Mouse (Mus musculus): Measurements from ENCODE around the gene Loxl1. TPM values are rescaled to one million over a fixed set of nuclear protein-coding genes. Genes with fewer than 3 reads are reported as not detected.
A peak's percentile ranks its signal among the peaks of the same experiment; 100 is the strongest.
"Not testable (repeated sequence)": the region's sequence is repeated elsewhere in the genome, so short reads cannot be mapped to it uniquely, and the experiment has no call there.

The Loxl1 gene
- polyA plus RNA-seq, 1 experiment from 2014 or later, result 36.2 TPM

DNA sequence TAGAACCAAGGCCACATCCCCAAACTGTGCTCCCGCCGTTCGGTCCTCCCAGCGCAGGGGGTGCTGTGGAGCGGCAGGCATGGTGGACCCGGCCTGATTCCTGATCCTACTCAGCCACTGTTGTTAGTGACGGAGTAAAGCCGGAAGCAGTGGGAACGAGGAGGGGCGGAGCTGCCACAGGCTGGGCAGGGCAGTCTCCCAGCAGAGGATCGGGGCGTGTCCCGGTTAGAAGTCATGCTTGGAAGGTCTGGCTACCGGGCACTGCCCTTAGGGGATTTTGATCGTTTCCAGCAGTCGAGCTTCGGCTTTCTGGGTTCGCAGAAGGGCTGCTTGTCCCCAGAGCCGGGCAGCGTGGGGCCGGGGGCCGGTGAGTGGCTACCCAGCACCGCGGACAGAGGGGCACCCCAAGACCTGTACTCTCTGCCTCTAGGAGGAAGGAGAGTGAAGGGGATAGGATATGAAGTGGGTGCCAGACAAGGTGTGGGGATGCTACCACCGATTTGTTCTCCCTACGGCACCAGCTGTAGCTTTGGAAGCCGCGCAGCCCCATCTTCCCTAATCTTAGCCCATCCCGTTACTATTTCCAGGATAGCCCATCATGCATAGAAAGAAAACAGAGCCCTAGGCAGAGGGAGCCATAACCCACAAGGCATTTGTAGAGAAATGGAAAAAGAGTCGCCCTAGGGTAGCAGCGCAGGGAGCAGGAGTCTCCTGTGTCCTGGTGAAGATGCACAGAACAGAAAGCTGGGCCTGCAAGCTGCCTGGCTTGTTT lies 59.8 kb downstream of the Loxl1 start, which contains the start of gene Stoml1:
Stoml1 (plus strand) TSS at position 132 of the 772 bp plus-strand sequence.
- ATAC-seq, result peak; percentile 97
- WGBS, result under 1% methylated on average over 31 of the region's 31 CpGs
- Histone ChIP-seq H3K9ac (peak within 1 kb of the TSS; percentile 72), H3K4me2 (replicated peaks) (peak within 1 kb of the TSS; percentile 83), H3K27ac (peak within 1 kb of the TSS; percentile 61), H3K9me3 (no peaks in the 10 kb centered on the region), H3K36me3 (no peaks in the 10 kb centered on the region), H3K27me3 (replicated peaks) (no peaks in the 10 kb centered on the region), H3K4me1 (replicated peaks) (peaks cover 13% of the 10 kb centered on the region), H3K4me3 (replicated peaks) (peak within 1 kb of the TSS; percentile 67)

GRCm38 (mm10) chr9:58250730-58251129 lies 62.3 kb downstream of the Loxl1 start:
- H3K9ac ChIP-seq; H3K36me3 ChIP-seq; H3K4me3 ChIP-seq (replicated peaks); H3K27me3 ChIP-seq (replicated peaks); H3K9me3 ChIP-seq; ATAC-seq; H3K4me2 ChIP-seq (replicated peaks): not testable (repeated sequence)
- WGBS, result 89% methylated on average over 1 of the region's 1 CpGs
- Histone ChIP-seq H3K27ac (peak overlapping the region; percentile 93; the same call in 1 of the 2 replicates), H3K4me1 (replicated peaks) (peaks cover 21% of the 10 kb centered on the region)

- ATAC-seq, result no peak
These were observed 62.7 kb downstream of the Loxl1 start for GRCm38 (mm10) chr9:58250322-58250721.

GRCm38 (mm10) chr9:58249592-58250192 lies 63.3 kb downstream of the Loxl1 start, which contains the start of gene Pml:
Gene Pml (minus strand): TSS chr9:58249786.
- Histone ChIP-seq H3K4me3 (replicated peaks) (peak within 1 kb of the TSS; percentile 52), H3K9me3 (no peaks in the 10 kb centered on the region), H3K9ac (peak within 1 kb of the TSS; percentile 62), H3K27me3 (replicated peaks) (no peaks in the 10 kb centered on the region), H3K36me3 (no peaks in the 10 kb centered on the region), H3K27ac (peak within 1 kb of the TSS; percentile 93), H3K4me2 (replicated peaks) (peak within 1 kb of the TSS; percentile 76), H3K4me1 (replicated peaks) (peaks cover 21% of the 10 kb centered on the region)
- peak; percentile 82 for ATAC-seq
- WGBS, result under 1% methylated on average over 16 of the region's 16 CpGs

More at GRCm38 (mm10) chr9:58250322-58250721, 62.7 kb downstream of the Loxl1 start:
- Histone ChIP-seq H3K9ac (peak overlapping the region; percentile 62; the same call in 1 of the 2 replicates), H3K36me3 (no peaks in the 10 kb centered on the region), H3K4me1 (replicated peaks) (peaks cover 21% of the 10 kb centered on the region), H3K4me2 (replicated peaks) (peak overlapping the region; percentile 76), H3K27ac (peak overlapping the region; percentile 93), H3K9me3 (no peaks in the 10 kb centered on the region), H3K4me3 (replicated peaks) (no peak overlapping the region), H3K27me3 (replicated peaks) (no peaks in the 10 kb centered on the region)
- 75% methylated on average over 8 of the region's 8 CpGs for WGBS

DNA sequence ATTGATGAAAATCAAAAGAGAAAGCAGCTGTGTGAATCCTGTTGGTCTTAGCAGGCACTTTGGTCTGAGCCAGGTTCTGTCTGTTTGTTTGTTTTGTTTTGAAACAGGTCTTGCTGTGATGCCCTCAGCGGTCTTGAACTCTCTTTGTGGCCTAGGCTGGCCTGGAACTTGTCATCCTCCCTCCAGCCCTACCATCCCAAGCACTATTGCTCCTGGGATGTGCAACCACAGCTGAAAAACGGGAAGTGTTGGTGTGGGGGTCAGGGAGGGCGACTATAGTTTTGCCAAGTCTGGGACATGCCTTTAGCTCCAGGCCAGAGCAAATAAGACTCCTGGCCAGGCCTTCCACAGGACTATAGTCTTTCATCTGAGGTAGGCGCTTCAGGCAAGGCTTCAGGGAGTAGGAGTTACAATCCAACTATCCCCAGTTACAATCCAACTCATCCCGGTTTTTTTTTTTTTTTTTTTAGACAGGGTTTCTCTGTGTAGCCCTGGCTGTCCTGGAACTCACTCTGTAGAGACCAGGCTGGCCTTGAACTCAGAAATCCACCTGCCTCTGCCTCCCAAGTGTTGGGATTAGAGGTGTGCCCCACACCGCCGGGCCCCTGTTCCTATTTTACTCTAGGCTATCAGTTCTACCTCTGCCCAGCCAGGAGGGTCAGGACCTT lies 64.1 kb downstream of the Loxl1 start:
- WGBS, result 29% methylated on average over 7 of the region's 7 CpGs
- peak overlapping the region; percentile 76 for H3K4me2 ChIP-seq (replicated peaks)
- no peak for ATAC-seq
- no peaks in the 10 kb centered on the region for H3K27me3 ChIP-seq (replicated peaks)
- H3K36me3 ChIP-seq, result no peaks in the 10 kb centered on the region
- peak overlapping the region; percentile 52 for H3K4me3 ChIP-seq (replicated peaks)
- peak overlapping the region; percentile 62 for H3K9ac ChIP-seq
- H3K9me3 ChIP-seq, result no peaks in the 10 kb centered on the region
- H3K4me1 ChIP-seq (replicated peaks), result peaks cover 26% of the 10 kb centered on the region
- peak overlapping the region; percentile 93 for H3K27ac ChIP-seq

GRCm38 (mm10) chr9:58247064-58247759 lies 65.8 kb downstream of the Loxl1 start:
- H3K4me1 ChIP-seq (replicated peaks), result peaks cover 33% of the 10 kb centered on the region
- ATAC-seq, result peak; percentile 72
- H3K4me2 ChIP-seq (replicated peaks), result peak overlapping the region; percentile 76
- WGBS, result 18% methylated on average over 25 of the region's 25 CpGs
- peak overlapping the region; percentile 23 for H3K4me3 ChIP-seq (replicated peaks)
- no peaks in the 10 kb centered on the region for H3K9me3 ChIP-seq
- peak overlapping the region; percentile 57; the same call in 1 of the 2 replicates for H3K27ac ChIP-seq
- H3K27me3 ChIP-seq (replicated peaks), result no peaks in the 10 kb centered on the region
- no peaks in the 10 kb centered on the region for H3K36me3 ChIP-seq
- peak overlapping the region; percentile 45 for H3K9ac ChIP-seq

DNA sequence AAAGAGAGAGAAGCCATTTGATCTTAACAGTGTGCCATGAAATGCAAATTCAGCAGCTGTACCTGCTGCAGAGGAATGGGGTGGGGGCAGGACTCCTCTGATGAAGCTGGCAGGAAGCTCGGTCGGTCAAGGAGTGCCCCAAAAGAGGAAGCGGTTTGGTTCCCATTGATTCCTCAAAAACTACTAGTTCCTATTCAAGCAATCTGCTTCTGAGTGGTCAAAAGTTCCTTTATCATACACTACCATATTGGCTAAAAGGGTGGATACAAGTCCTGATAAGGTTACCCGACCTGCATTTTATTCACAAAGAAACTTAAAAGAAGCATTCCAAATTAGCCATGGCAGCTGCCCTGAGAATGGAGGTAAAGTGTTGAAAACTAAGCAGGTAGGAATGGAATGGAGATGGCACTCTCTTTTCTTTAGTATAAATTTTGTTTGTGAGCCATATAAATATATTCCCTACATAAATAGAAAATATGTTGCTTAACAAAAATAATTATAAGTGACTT lies 66.8 kb downstream of the Loxl1 start:
- H3K9ac ChIP-seq, result no peak overlapping the region
- no peaks in the 10 kb centered on the region for H3K36me3 ChIP-seq
- no peak overlapping the region for H3K4me3 ChIP-seq (replicated peaks)
- WGBS, result 72% methylated on average over 4 of the region's 4 CpGs
- no peak overlapping the region for H3K27ac ChIP-seq
- no peak for ATAC-seq
- H3K4me2 ChIP-seq (replicated peaks), result no peak overlapping the region
- H3K9me3 ChIP-seq, result no peaks in the 10 kb centered on the region
- H3K4me1 ChIP-seq (replicated peaks), result peaks cover 44% of the 10 kb centered on the region
- H3K27me3 ChIP-seq (replicated peaks), result no peaks in the 10 kb centered on the region

GRCm38 (mm10) chr9:58243696-58244095 lies 69.3 kb downstream of the Loxl1 start:
- H3K27me3 ChIP-seq (replicated peaks), result no peaks in the 10 kb centered on the region
- 73% methylated on average over 6 of the region's 6 CpGs for WGBS
- H3K27ac ChIP-seq, result peak overlapping the region; percentile 40
- H3K4me2 ChIP-seq (replicated peaks), result no peak overlapping the region
- no peak overlapping the region for H3K9ac ChIP-seq
- ATAC-seq, result no peak
- no peaks in the 10 kb centered on the region for H3K9me3 ChIP-seq
- peaks cover 34% of the 10 kb centered on the region for H3K4me1 ChIP-seq (replicated peaks)
- no peak overlapping the region for H3K4me3 ChIP-seq (replicated peaks)
- H3K36me3 ChIP-seq, result no peaks in the 10 kb centered on the region

- H3K4me3 ChIP-seq (replicated peaks), result no peak overlapping the region
- H3K9me3 ChIP-seq, result no peaks in the 10 kb centered on the region
- no peak overlapping the region for H3K4me2 ChIP-seq (replicated peaks)
- H3K9ac ChIP-seq, result no peak overlapping the region
- no peaks in the 10 kb centered on the region for H3K36me3 ChIP-seq
- WGBS, result 78% methylated on average over 5 of the region's 5 CpGs
- H3K27me3 ChIP-seq (replicated peaks), result no peaks in the 10 kb centered on the region
- H3K4me1 ChIP-seq (replicated peaks), result peaks cover 34% of the 10 kb centered on the region
- H3K27ac ChIP-seq, result no peak overlapping the region
- ATAC-seq, result no peak
These were observed 70.3 kb downstream of the Loxl1 start for GRCm38 (mm10) chr9:58242696-58243095.

DNA sequence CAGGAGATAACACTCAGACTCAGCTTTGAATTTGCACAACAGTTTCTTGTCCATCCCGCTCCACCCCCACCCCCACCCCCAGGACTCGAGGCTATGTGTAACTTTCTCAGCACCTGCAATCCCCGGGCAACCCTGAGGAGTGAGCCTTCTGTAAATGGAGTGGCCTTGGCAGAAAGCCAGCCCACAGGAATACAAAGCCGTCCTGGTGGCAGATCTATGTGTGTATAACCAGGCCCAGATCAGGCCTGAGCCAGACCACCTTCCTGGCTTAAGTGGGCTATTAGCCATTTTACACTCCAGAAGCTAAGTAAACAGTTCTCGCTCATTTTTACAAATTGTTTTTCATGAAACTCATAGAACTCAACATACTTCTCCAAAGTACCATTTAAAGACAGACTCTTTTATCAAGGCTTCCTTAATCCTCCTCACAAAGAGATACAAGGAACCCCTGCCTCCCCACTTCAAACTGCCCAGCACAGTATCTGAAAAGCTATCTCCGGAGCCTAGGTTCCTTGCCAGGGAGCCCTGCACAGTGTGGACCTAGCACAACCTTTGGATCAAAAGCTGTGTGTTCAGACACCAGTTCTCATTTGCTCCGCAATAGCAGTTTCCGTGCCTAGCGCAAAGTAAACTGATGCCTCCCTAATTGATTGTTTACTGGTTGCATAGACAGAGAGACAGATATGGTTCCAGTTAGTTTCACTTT lies 71.1 kb downstream of the Loxl1 start:
- peak; percentile 76 for ATAC-seq
- Histone ChIP-seq H3K4me1 (replicated peaks) (peaks cover 29% of the 10 kb centered on the region), H3K27me3 (replicated peaks) (no peaks in the 10 kb centered on the region), H3K4me2 (replicated peaks) (no peak overlapping the region), H3K4me3 (replicated peaks) (no peak overlapping the region), H3K9me3 (no peaks in the 10 kb centered on the region), H3K9ac (no peak overlapping the region), H3K27ac (peak overlapping the region; percentile 29; the same call in 1 of the 2 replicates), H3K36me3 (no peaks in the 10 kb centered on the region)
- WGBS, result 29% methylated on average over 9 of the region's 9 CpGs
